Mouse (Mus musculus) monocyte, adult 2 months (primary cell): ENCODE data around the gene Hoxb7.

ENCODE experiments used
- DNase-seq, 2 experiments: peaks; one replicate each; pipeline ENCODE4 v3.0.0; 2022; ENCODE audit warnings: low spot score in 2 of 2, low read depth in 1 of 2

The Hoxb7 gene

DNA sequence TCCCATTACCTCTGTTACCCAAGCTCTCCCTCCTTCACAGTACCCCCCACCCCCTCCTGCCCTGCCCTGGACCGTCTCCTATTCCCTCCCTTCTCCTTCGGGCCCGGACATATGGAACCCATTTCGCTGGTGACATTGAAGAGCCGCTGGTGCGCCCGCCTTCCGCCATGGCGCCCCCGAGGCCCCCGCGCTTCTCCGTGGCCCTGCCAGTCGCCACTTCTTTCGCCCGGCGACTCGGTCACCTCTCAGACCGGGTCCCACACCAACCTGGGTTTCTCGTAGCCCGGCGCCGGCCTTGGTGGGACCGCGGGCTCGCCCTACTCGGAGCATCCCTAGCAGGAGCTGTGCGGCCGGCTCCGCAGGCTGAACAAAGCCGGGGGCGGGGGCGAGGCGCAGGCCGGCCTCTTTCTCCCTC lies 46.2 kb downstream of the Hoxb7 start:
- no peak for DNase-seq

DNA sequence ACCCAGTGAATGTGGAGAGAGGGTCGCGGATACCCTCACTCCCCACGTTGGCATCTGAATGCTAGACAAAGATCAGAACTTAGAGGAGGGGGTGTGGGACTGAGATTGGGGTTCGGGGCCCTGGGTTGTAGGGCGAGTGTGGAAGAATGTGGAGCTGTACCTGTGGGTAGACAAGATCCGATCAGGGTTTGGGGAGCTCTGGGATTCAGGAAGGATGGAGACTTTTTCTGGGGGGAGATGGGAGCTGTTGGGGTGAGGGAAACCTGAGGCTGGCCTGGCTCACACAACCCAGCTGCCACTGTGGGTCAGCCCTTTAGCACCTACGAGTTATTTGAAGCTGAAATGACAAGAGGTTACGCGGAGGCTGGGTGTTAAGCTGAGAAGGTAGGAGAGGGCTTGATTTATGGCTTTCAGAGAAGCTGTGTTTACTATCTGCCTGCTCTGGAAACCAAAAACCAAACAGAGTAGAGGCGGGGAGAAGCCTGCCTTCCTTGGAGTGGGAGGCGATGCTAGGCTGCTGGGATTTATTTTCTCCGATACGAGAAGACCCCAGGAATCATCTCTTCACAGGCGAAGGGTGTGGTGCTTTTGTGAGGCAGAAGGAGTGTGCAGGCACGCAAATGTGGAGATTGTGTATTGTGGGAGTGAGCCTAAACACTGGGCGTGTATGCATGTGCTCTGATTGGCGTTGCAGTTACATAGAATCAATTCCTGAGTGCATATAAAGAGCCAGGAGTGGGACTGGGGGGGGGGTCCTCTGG lies 47.0 kb downstream of the Hoxb7 start:
- DNase-seq = no peak

DNA sequence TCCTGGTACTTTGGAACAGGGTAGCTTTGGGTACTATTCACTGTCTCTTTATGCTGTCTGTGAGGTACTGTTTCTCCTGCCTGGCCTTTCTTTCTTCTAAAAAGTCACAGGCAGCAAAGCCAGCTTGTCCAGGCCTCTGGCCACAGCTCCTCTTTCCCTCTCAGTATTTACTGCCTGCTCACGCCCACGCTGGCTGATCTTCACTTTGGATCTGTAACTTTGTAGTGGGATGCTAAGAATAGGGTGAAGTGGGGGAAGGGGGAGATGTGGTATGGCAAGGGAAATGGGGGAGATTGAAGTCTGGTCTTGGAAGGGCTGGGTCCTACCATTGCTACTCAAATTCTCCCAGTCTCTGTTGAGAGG lies 47.6 kb downstream of the Hoxb7 start:
- no peak for DNase-seq

DNA sequence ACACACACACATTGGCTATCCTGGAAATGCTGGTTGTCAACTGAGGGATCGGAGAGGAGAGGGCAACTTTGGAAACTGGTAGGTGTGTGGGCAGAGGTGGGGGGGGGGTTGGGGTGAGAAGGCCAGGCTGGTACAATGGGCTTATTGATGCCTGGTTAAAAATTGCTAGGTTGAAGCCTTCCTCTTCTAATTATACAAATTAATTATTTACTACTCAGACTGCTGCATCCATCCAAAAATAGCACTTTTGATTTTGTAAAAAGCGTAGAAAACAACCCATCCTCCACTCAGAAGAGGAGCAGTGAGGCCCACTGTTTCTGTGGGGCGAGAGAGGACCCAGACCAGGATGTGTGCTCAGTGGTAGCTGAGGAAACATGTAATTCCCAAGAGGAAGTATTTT lies 48.6 kb downstream of the Hoxb7 start:
- DNase-seq = no peak

DNA sequence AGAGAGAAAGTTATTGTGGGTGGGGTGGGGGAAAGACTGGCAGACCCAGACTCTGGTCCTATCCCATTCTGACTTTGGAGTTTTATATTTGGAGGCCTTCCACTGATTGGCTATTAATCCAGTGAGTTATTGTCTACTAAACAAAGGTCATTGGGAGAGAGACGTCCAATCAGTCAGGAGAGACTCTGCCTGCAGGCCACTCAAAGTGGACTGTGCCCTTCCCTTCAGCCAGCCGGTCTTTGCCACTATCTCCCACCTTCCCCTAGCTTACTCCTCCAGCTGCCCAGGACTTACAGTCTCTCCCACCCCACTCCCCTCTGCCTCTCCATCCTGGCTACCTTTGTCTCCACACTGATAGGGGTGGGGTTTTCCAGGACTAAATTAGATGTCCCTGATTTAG lies 50.2 kb downstream of the Hoxb7 start:
- DNase-seq = no peak

DNA sequence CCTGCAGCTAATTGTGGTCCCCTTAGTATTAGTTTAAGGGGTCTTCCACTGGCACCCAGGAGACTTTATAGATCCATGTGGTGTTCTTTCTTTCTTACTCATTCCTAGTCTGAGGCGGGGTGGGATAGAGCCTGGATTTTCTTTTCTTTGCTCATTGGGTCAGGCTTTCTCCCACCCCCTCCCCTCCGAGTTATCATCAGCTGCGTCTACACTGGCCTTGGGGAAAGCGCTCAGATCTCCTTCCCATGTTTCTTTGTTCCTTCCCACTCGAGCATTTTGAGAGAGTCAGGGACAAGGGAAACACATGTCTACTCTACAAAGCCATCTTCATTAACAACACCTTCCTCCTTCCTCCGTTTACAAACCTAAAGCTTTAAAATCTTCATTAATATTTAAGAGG lies 50.6 kb downstream of the Hoxb7 start:
- DNase-seq = no peak

DNA sequence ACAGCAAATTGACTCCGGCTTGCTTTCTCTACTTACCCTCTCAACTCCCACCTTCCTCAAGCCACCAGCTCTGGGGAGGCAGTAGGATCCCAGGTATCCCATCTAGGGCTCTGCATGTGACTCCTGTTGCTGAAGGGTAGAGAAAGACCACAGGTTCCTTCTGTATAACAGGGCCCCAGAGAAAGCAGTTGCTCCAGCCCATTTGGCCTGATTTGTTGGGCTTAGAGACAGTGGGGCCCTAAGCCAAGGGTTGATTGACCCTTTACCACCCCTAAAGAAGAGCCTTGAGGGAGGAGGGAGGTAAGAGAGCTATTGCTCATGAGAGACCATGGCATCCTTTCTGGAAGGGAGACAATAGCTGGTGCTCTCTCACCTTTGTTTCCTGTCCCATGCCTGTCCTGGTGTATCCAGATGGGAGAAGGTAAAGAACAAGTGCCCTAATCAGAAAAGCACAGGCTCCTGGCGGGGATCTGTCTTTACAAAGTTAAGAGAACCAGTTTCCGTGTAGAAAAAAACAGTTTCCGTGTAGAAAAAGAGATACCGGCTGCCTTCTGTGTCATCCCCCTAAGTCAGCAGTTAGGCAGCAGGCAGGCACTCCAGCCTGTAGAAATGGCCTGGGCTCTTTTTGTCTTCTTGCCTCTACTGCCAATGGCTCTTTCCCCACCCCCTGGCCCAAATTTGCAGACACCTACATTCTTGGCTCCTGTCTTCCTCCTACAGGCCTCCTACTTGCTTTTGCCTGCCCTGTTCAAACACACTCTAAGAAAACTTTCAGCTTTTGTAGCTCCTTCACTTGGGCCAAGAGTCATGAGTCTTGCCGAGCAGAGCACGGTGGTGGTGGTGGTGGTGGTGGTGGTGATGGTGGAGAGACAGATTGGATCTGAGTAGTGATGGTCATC lies 52.8 kb downstream of the Hoxb7 start:
- DNase-seq = no peak
